8 mouse cellular contexts compared by ENCODE assay signal in genomic region chr8:88137748-88138484, GRCm38 (mm10). TPM values are rescaled to one million over a fixed set of nuclear protein-coding genes. Genes with fewer than 3 reads are reported as not detected.
DNase-seq lines count a peak whose midpoint lies in the region; ATAC-seq lines count a peak whose summit lies in the region.

Gene Heatr3 (plus strand): TSS chr8:88137855.

- ATAC-seq in heart, embryonic 14.5 days (ENCODE audit: insufficient number of reproducible peaks, insufficient read depth, low FRiP score, low read depth), result peak; percentile 96
- peak; percentile 95 for ATAC-seq in liver, embryonic 13.5 days (ENCODE audit: low read depth)
- ATAC-seq in stomach, embryonic 16.5 days (ENCODE audit: insufficient read depth, low FRiP score), result peak; percentile 98

- peak within 1 kb of the TSS; percentile 90 for H3K4me3 ChIP-seq in brown adipose tissue, adult 24 weeks (ENCODE audit: insufficient read depth, low read depth, low read length)
- H3K4me3 ChIP-seq in heart, embryonic 14.5 days (ENCODE audit: control insufficient read depth in 1 of 2, insufficient read depth in 1 of 2, low read depth in 1 of 2, low read length in 2 of 2), result peak within 1 kb of the TSS; percentile 86 to 97
- peak within 1 kb of the TSS; percentile 75 for H3K4me3 ChIP-seq in liver, embryonic 13.5 days (replicated peaks)
- H3K4me3 ChIP-seq in stomach, embryonic 16.5 days (replicated peaks; ENCODE audit: low read length), result peak within 1 kb of the TSS; percentile 96

- H3K36me3 ChIP-seq in heart, embryonic 14.5 days (ENCODE audit: control insufficient read depth, insufficient read depth, low read length), result peaks cover 70% of the 10 kb centered on the region
- peaks cover 60% of the 10 kb centered on the region for H3K36me3 ChIP-seq in liver, embryonic 13.5 days
- H3K36me3 ChIP-seq in stomach, embryonic 16.5 days (ENCODE audit: control insufficient read depth, insufficient read depth, low read length), result 0 out of 2 replicates have a peak, but pooled peaks cover 3% of the 10 kb centered on the region

- peak; percentile 95 for DNase-seq in CD4-positive, CD25-positive, alpha-beta regulatory T cell, adult 2 months (ENCODE audit: low read depth, low spot score)
- DNase-seq in fibroblast of lung, adult 2 months (ENCODE audit: low read depth), result peak; percentile 88
- peak; percentile 97 for DNase-seq in kidney, postnatal 14 days
- peak; percentile 93 for DNase-seq in liver, embryonic 13.5 days
- peak; percentile 96 for DNase-seq in neural tube, embryonic 10.5 days (ENCODE audit: extremely low spot score, low spot score)

- peak within 1 kb of the TSS; percentile 77 for H3K4me2 ChIP-seq in heart, embryonic 14.5 days (ENCODE audit: low read length)
- peak within 1 kb of the TSS; percentile 94 for H3K4me2 ChIP-seq in liver, embryonic 13.5 days
- H3K4me2 ChIP-seq in stomach, embryonic 16.5 days (ENCODE audit: low read depth, low read length), result peak within 1 kb of the TSS; percentile 81

- H3K4me1 ChIP-seq in brown adipose tissue, adult 24 weeks (ENCODE audit: control insufficient read depth, insufficient read depth, insufficient read length, low read length), result peaks cover 7% of the 10 kb centered on the region; the same call in 1 of the 2 replicates
- peaks cover 0 to 15% of the 10 kb centered on the region in 2 experiments; a peak in 2 of 4 replicates for H3K4me1 ChIP-seq in heart, embryonic 14.5 days (ENCODE audit: control insufficient read depth in 2 of 2, insufficient read depth in 2 of 2, low read length in 2 of 2)
- H3K4me1 ChIP-seq in liver, embryonic 13.5 days (replicated peaks), result peaks cover 23% of the 10 kb centered on the region
- H3K4me1 ChIP-seq in stomach, embryonic 16.5 days (ENCODE audit: control insufficient read depth, insufficient read depth, low read length), result peaks cover 8% of the 10 kb centered on the region; the same call in 1 of the 2 replicates

- peak within 1 kb of the TSS; percentile 88 for H3K9ac ChIP-seq in heart, embryonic 14.5 days (ENCODE audit: low read length)
- H3K9ac ChIP-seq in liver, embryonic 13.5 days, result peak within 1 kb of the TSS; percentile 84
- peak within 1 kb of the TSS; percentile 89 for H3K9ac ChIP-seq in stomach, embryonic 16.5 days (ENCODE audit: low read length)

- no peaks in the 10 kb centered on the region for H3K27me3 ChIP-seq in heart, embryonic 14.5 days (ENCODE audit: control insufficient read depth, insufficient read depth, low read length)
- H3K27me3 ChIP-seq in liver, embryonic 13.5 days, result no peaks in the 10 kb centered on the region
- no peaks in the 10 kb centered on the region for H3K27me3 ChIP-seq in stomach, embryonic 16.5 days (ENCODE audit: control insufficient read depth, insufficient read depth, low read length)

- H3K27ac ChIP-seq in brown adipose tissue, adult 24 weeks (replicated peaks; ENCODE audit: low read depth, low read length), result peak within 1 kb of the TSS; percentile 72
- H3K27ac ChIP-seq in heart, embryonic 14.5 days (replicated peaks in 1 of 2; ENCODE audit: control insufficient read depth in 1 of 2, insufficient read depth in 1 of 2, low read depth in 2 of 2, low read length in 2 of 2), result peak within 1 kb of the TSS; percentile 89 to 96
- peak within 1 kb of the TSS; percentile 82 for H3K27ac ChIP-seq in liver, embryonic 13.5 days
- peak within 1 kb of the TSS; percentile 87 for H3K27ac ChIP-seq in stomach, embryonic 16.5 days (ENCODE audit: low read length)

- under 1% methylated on average over 78 of the region's 79 CpGs for WGBS in heart, embryonic 14.5 days
- under 1% methylated on average over 78 of the region's 79 CpGs for WGBS in liver, embryonic 13.5 days (ENCODE audit: insufficient replicate concordance)
- under 1% methylated on average over 79 of the region's 79 CpGs for WGBS in stomach, embryonic 16.5 days

- H3K9me3 ChIP-seq in heart, embryonic 14.5 days (ENCODE audit: control insufficient read depth, low read length), result no peaks in the 10 kb centered on the region
- H3K9me3 ChIP-seq in liver, embryonic 13.5 days (replicated peaks), result no peaks in the 10 kb centered on the region
- no peaks in the 10 kb centered on the region for H3K9me3 ChIP-seq in stomach, embryonic 16.5 days (replicated peaks; ENCODE audit: control insufficient read depth, low read length)

RNA-seq across cellular contexts. Expression of gene Heatr3, which starts in this region (rescaled TPM):
- polyA plus RNA-seq in brown adipose tissue, adult 24 weeks (2012; ENCODE audit: insufficient read depth, insufficient read length, missing spikeins), result 9.0 and 15.1 TPM in 2 replicates
- polyA plus RNA-seq in heart, embryonic 14.5 days (2014; fragmentation: Nextera tagmentation; extraction: Ambion mirVana), result 30.0 and 34.0 TPM in 2 replicates
- 33.4 and 36.5 TPM in 2 replicates for polyA plus RNA-seq in liver, embryonic 13.5 days (2015; fragmentation: Nextera tagmentation; extraction: Ambion mirVana)
- polyA plus RNA-seq in stomach, embryonic 16.5 days (2015; fragmentation: Nextera tagmentation; extraction: Ambion mirVana), result 34.6 and 35.0 TPM in 2 replicates

Comparison
In these comparisons a context has a peak if more than half of its experiments do, and no peak if none do; other contexts are left out.
1. Peak in every context shown above with its lines: DNase-seq, ATAC-seq, H3K4me3 ChIP-seq and H3K27ac ChIP-seq.